In the genomic region with DNA sequence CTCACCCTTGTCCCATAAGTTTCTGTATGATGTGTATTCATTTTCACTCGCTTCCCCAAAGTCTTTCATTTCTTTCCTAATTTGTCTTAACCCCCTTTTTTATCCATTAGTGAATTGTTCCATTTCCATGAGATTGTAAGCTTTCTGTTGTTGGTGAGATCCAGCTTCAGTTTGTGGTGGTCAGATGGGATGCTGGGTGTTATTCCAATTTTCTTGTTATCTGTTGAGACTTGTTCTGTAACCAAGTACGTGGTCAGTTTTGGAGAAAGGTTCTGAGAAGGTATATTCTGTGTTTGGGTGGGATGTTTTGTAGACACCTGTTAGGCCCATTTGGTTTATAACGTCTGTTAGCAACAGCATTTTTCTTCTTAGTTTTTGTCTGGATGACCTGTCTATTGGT, we compare ENCODE assay signal across 28 mouse cellular contexts.
"Had no signal": no experiment of that assay in that cellular context is flagged by ENCODE, and none has a peak within 500 bp of the region (broad histone marks: within the 10 kb centered on the region; RNA-seq: fewer than 3 reads in every experiment).

No protein-coding gene starts in this region.

- H3K36me3 ChIP-seq: embryonic facial prominence, embryonic 10.5 days; embryonic facial prominence, embryonic 12.5 days; embryonic facial prominence, embryonic 13.5 days; embryonic facial prominence, embryonic 15.5 days; forebrain, embryonic 10.5 days; forebrain, embryonic 12.5 days; forebrain, embryonic 15.5 days had no signal

- H3K9me3 ChIP-seq: embryonic facial prominence, embryonic 10.5 days; embryonic facial prominence, embryonic 12.5 days; embryonic facial prominence, embryonic 13.5 days; embryonic facial prominence, embryonic 15.5 days; forebrain, embryonic 10.5 days; forebrain, embryonic 12.5 days; forebrain, embryonic 13.5 days; forebrain, embryonic 15.5 days had no signal

- H3K4me3 ChIP-seq: embryonic facial prominence, embryonic 10.5 days; embryonic facial prominence, embryonic 12.5 days; embryonic facial prominence, embryonic 13.5 days; embryonic facial prominence, embryonic 15.5 days; erythroblast, embryonic 14.5 days; forebrain, embryonic 10.5 days; forebrain, embryonic 12.5 days; forebrain, embryonic 13.5 days; forebrain, embryonic 15.5 days; gastrocnemius, adult 2 months; heart, adult 2 months had no signal

- H3K4me1 ChIP-seq: forebrain, embryonic 12.5 days; forebrain, embryonic 13.5 days; forebrain, embryonic 15.5 days had no signal

- ATAC-seq: forebrain, embryonic 13.5 days; forebrain, embryonic 14.5 days; forebrain, embryonic 15.5 days; forebrain, embryonic 16.5 days; forebrain, postnatal 0 days had no signal

- H3K27me3 ChIP-seq: embryonic facial prominence, embryonic 12.5 days; embryonic facial prominence, embryonic 13.5 days; embryonic facial prominence, embryonic 15.5 days; forebrain, embryonic 12.5 days; forebrain, embryonic 15.5 days had no signal

- H3K9ac ChIP-seq: embryonic facial prominence, embryonic 12.5 days; embryonic facial prominence, embryonic 13.5 days; embryonic facial prominence, embryonic 15.5 days; forebrain, embryonic 12.5 days; forebrain, embryonic 13.5 days; forebrain, embryonic 15.5 days; forebrain, postnatal 0 days had no signal

- H3K27ac ChIP-seq: embryonic facial prominence, embryonic 10.5 days; embryonic facial prominence, embryonic 12.5 days; embryonic facial prominence, embryonic 13.5 days; embryonic facial prominence, embryonic 15.5 days; forebrain, embryonic 10.5 days; forebrain, embryonic 12.5 days; forebrain, embryonic 13.5 days; forebrain, embryonic 15.5 days; gastrocnemius, adult 2 months; heart, adult 2 months had no signal

- DNase-seq: cerebellum, adult 2 months; cerebellum, adult 8-10 months; cerebellum, adult 9-10 months; cerebellum, adult 9-11 months; cerebellum, postnatal 10 days; cerebellum, postnatal 14 days; cerebellum, postnatal 25 days; cerebellum, postnatal 36 days; embryo, embryonic 11 days; forebrain, postnatal 0 days; gastrocnemius, adult 2 months; gastrocnemius, postnatal 10 days; gastrocnemius, postnatal 14 days; gastrocnemius, postnatal 25 days; gastrocnemius, postnatal 36 days; heart, adult 18-20 months; heart, adult 2 months had no signal

- H3K4me2 ChIP-seq: embryonic facial prominence, embryonic 12.5 days; embryonic facial prominence, embryonic 13.5 days; embryonic facial prominence, embryonic 15.5 days; forebrain, embryonic 12.5 days; forebrain, embryonic 13.5 days; forebrain, embryonic 15.5 days had no signal
